Mouse (Mus musculus): ENCODE data around the gene Arhgap11a.
A peak's percentile ranks its signal among the peaks of the same experiment; 100 is the strongest.

Gene Arhgap11a

DNA sequence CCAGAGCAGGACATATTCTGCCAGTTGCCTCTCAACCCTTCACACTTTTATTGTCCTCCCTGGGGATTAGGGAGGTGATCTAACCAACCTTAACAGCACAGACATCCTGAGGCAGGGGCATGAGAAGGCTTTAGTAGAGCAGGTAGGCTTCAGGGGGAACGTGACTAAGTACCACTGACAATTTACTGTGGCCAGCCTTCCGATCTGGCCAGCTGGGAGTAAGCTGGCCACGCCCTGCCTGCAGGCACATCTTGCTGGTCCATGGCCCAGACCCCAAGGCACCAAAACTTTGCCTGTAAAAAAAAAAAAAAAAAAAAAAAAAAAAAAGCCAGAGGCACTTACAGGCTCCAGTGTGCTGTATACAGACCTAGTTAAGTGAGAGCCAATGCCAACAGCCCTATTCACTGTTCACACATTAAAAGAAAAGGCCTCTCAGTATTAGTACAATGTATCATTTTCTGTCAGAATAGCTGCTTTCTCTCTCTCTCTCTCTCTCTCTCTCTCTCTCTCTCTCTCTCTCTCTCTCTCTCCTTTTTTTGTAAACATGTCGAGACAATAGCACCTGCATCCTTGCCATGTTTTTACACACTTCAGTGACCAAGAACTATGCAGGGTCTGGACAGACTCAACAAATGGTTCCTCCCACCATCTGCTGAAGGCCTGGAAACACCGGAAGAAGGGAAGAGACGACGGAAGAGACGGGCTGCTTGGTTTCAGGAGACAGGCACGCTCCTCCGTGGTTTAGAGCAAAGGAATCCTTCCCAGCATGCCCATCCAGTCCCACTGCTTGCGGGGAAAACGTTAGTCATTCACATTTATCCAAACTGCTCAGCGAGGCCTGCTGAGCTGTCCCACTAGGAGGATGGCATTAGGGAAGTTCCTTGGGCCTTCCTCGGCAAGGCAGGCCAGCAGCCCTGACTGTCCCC lies 30.5 kb downstream of the Arhgap11a start:
- no peak for DNase-seq (ENCODE audit: low read depth)

GRCm38 (mm10) chr2:113807640-113808039 lies 40.8 kb downstream of the Arhgap11a start:
- peak; percentile 41 for DNase-seq (ENCODE audit: low read depth)

DNA sequence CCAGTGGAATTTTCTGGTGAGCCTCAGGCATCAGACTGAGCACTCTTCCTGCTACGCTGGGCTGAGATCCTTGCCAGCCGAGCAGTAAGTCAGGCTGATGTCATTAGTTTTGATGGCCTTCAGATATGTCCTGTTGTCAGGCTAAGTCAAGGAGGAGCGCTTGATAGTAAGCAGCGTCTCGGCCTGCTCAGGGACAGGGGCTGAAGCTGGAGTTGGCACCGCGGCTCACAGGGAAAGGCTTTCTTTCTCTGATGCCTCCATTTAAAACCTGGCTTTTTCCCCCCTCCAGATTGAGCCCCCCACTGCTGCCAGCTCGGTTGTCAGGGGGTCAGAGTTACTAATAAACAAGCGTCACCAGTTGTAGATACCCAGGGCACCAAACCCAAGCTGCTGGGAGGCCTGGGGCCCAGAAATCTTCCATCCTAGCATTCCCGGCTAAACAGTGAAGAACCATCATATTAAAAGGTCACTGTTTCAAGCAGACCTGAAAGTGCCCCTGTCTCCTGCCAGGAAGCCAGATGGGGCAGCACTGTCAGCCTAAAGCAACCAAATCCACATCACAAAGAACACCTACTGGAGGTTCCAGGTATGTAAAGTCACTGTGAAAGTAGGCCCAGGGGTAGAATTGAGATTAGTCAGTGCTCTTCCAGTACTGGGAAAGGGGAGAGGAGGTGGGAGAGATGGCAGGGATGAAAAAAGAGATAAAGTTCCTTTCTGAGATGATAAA lies 41.4 kb downstream of the Arhgap11a start:
- DNase-seq (ENCODE audit: low read depth) = no peak

DNA sequence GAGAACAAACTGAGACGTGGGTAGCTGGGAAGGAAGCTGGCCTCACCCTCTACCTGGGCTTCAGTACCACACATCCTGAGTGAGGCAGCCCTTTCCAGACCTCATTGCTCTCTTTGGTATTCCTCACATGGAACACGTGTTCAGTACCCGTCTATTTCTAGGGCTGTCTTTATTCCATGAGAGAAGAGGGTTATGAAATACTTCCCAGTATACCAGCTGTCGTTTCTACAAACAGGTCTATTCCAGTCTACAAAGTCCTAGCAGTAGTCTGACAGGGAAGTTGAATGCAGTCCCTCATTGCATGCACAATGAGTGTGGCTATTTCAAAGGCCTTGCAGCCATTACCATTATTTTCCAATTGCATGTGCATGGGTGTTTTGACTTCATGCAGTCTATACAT lies 42.7 kb downstream of the Arhgap11a start:
- DNase-seq (ENCODE audit: low read depth) = no peak

DNA sequence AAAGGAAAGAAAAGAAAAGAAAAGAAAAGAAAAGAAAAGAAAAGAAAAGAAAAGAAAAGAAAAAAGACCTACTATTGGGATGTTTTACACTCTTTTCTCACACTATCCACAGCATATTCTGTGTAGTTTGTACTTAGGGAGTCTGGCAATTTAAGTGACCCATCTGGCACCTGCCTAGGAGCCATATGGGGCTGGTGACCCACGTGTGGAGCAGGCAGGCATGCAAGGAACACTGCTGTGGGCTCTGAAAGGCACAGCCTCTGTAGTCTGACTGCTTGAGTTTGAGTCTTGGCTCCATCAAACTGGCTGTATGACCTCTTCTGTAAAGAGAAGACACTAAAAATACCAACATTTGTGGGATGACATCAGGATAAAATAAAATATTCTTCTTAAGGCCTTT lies 44.7 kb downstream of the Arhgap11a start:
- DNase-seq (ENCODE audit: low read depth) = no peak

DNA sequence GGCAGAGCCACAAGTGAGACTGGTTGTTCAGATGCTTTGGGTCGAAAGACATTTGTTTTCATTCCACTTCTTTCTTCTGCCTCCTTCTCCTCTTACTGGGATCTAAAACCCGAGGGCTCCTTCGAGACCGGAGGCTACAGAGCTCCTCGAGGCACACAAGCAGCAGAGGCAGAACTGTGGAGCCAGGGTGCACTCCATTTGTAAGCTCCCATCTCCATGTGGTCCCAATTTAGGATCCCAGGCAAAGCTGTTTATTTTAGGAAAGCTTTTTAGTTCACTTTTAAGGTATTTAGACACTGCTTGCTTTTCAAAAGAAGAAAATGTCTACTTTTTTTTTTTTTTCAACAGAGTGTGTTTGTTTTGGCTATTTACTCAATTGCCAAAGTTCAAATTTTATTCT lies 47.6 kb downstream of the Arhgap11a start:
- DNase-seq (ENCODE audit: low read depth) = no peak

DNA sequence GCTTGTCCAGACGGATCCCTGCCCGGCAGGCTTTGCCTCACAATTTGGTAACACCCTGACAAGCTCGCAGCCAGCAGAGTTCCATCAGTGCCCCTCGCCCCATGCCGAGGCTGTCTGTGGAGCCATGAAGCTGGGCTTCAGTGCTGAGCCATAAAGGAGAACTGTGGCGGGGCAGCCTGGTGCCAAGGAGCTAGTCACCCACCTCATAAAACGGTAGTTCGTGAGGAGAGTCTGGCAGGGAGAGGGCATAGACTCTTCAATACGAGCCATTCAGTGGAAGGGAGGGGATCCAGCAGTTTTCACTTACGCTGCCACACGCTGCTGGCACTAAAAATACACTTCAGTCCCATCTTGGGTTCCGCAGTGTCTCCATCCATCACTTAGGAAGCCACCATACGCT lies 49.9 kb downstream of the Arhgap11a start:
- no peak for DNase-seq (ENCODE audit: low read depth)

- no peak for DNase-seq (ENCODE audit: low read depth)
Observed at GRCm38 (mm10) chr2:113795186-113795585, 53.3 kb downstream of the Arhgap11a start.

DNA sequence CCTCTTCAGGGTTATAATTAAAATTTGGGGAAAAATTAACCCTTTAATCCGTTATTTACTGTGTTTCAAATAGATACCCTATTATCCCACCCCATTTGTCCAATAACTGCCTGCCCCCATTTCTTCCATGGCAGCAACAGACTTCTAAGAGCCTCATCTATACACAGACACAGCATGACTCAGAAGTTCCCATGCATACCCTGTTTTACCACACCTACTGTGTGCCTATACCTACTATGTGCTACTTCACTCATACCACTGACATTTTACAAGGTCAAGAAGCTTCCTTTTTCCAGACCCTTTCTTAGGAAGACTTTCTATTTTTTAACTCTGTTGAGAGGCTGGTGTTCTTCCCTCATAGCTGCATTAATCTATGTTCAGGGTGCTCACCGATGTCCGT lies 54.9 kb downstream of the Arhgap11a start:
- no peak for DNase-seq (ENCODE audit: low read depth)

DNA sequence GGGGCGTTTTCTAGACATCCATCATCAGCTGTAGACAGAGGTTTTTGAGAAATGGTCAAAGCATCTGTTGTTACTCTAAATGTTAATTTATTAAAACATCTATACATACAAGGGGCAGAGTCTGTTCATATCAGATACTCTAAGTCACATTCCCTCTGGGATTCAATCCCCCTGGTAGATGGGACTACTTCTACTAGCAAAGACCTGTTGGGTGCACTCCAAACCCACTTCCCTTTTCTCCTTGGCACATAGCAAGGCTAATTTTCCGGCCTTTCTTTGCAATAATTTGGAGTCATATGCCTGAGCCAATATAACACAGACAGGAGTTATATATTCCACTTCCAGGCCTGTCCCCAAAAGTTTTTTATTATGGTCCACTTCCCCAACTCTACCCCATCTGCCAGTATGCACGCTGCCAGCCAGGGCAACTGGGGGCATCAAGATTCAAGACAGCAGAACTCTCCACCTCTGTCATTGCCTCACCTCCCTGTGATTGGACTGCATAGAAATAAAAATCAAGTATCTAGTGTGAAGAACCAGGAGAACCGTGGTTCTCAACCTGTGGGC lies 59.6 kb downstream of the Arhgap11a start:
- DNase-seq (ENCODE audit: low read depth) = no peak

DNA sequence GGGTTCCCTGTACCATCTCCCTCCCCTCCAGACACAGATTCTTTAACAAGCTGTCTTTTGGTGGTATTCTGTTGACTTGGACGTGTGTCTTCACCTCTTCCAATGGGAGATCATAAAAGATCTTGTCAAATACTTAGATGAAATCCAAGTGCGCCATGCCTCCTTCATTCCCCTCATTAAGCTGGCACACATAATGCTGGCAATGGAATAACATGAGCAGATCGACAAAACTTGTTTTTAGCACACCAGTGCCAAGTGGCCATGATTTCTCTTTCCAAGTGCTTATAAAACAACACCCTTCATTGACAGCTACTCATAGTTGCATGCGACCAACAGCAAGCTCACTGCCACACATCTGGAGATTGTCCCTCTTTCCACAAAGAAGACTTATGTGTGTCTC lies 60.6 kb downstream of the Arhgap11a start:
- no peak for DNase-seq (ENCODE audit: low read depth)

DNA sequence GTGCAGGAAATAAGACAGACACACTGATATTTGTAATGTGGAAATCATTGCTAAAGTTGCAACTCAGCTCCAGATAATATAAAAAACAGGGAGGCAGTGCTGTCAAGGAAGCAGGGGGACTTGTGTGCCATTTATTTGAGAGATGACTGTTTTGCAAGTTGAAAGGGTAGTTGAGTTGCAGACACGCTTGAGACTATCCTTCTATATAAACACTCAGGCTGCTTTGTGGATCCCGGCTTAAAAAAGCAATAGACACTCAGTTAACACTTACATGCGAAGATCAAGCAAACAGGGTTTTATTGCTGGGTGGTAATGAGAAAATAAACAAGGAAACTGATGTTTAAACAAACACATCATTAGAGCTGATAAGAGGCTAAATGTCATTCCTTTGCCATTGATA lies 63.6 kb downstream of the Arhgap11a start:
- no peak for DNase-seq (ENCODE audit: low read depth)

- DNase-seq (ENCODE audit: low read depth) = no peak
Observed at GRCm38 (mm10) chr2:113781521-113781920, 66.9 kb downstream of the Arhgap11a start.
